Mouse (Mus musculus) adipocyte (in vitro differentiated cells): ENCODE results near the gene Szt2.

ENCODE experiments used
- DNase-seq: peaks from one replicate; pipeline ENCODE4 v3.0.0-alpha.2; 2016; ENCODE audit warnings: low spot score

The Szt2 gene

DNA sequence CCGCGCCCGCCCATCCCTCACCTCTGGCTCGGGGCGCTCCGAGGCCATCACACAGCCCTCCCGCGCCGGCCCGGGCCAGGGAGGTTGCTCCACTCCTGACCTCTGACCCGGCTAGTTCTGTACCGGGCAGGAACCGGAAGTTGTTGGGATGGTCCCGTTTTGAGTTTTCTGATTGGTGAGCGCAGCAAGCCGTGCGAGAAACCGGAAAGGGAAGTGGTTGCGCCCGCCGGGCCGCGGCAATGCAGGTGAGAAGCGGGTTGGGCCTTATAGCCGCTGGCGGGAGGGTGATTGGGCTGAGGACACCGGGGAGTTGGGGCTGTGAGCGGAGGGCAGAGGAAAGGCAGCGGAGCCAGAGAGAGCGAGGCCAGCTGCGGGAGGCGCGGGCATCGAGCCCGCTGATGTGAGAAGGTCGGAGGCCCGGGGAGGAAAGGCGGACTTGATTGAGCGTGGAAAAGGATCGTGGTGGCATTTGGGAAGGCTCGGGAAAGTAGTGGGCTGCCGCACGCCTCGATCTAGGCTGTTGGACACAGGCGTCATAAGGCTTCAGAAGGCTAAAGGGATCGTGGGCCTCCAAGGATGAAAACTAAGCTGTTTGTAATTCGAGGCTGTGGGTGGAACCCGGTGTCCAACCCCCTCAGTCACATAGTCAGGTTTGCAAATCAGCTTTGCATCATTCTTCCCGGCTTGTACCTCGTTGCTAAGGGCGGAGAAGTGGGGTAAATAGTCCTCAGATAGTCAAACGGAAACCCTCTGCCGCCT is at the start of gene Szt2, which contains the start of gene Med8:
Gene Szt2, minus strand, starts transcription at position 132 of the 759 bp plus-strand sequence.
Gene Med8, plus strand, starts transcription at position 196 of the 759 bp plus-strand sequence.
- peak; percentile 95 for DNase-seq

DNA sequence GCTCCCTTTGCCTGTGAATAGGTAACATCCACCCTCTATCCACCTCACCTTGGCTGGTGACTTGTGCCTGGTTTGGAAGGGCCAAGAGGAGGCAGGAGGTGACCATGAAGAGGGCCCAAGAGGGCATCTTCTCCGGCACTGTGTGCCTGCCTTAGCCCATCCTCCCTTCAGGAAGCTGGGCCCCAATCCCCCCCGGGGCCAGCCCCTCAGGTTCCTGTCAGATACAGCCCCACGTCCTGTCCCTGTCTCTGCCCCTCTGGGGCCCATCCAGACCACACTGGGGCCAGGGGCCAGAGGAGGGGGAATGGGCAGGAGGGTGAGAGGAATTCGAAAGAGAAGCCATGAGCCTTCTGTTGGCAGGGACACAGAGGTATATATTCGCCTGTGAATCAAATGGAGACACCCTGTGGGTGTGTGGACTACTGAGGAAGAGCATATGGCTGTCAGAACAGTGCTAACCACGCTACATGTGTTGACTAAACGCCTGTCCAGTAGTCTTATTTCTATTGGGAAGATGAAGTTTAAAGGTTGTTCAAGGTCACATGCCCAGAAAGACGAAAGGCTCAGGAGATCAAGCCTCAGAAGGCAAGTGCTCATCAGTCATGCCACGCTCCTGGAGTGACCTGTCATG is 48.4 kb upstream of the Szt2 start, which contains the start of gene Mpl:
Gene Mpl, minus strand, starts transcription at position 169 of the 631 bp plus-strand sequence.
- no peak for DNase-seq

DNA sequence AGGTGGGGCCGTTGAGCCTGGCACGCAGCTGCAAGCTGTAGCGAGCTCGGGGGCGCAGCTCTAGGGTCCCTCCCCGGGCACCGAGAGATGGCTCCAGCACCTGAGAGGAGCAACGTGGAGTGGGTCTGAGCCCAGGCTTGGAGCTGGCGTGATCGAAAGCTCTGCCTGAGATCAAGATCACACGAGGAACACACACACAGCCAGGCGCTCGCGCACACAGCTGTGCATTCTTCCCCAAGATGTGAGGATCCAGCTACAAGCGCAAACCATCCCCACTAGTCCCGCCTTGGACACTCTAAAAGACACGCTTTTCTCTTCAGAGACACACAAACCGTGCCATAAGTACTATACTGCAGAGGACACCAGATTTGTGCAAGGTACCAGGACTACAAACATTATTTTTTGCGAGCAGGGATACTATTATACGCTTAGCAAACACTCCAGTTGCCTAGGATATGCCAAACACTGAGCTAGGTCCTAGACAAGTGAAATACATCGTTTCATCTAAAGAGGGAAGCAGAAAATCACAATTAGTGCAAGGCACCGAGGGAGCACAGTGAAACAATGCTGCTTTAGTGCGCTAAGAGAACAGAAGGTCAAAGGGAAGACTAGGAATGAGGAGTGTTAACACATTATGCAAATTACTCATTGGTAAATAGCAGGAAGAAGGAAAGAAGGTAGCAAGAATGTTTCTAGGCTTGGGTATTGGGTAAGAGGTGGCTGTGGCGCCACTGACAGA is 37.5 kb upstream of the Szt2 start:
- DNase-seq, result peak; percentile 31

DNA sequence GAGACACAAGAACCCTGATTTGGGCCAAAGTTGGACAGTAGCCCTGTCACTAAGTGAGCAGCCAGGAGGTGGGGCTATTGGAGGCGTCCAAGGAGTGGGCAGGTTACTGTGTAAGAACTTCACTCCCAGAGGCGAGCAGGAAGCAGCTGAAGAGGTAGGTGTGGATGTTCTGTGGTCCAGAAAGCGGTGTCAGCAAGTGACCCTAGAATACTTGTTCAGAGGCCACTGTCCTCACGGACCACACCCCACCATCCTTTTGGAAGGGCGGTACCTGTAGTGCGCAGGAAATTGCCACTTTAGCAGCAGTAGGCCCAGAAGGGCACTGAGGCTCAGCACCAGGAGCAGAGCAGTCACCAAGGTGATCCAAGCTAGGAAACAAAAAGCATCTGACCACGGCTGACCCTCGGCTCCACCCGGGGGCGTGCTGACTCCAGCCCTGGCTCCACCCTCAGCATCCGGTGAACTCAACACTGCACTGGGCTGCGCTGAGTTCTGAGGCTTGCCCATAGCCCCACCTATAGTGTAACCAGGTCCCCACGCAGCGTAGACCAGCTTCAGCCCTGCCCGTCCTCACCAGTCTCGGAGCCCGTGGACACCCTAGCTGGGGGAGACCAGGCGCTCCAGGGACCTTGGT is 36.8 kb upstream of the Szt2 start:
- no peak for DNase-seq

DNA sequence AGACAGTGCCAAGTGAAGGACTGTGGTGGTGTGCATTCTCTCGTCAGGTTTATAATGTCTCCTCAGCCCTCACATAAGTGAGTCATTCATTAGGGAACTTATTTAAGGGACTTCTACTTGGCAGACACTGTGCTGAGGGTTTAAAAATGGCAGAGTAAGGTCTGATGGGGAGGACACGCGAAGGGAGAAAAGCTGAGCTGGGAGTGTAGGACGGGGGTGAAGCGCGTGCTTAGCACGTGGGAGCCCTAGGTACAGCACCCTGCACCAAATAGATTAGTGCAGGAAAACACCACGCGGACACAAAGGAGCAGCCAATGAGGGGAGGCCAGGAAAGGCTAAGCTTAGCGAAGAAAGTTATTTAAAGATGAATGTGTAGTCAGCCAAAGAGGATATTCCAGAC is 36.0 kb upstream of the Szt2 start:
- no peak for DNase-seq

DNA sequence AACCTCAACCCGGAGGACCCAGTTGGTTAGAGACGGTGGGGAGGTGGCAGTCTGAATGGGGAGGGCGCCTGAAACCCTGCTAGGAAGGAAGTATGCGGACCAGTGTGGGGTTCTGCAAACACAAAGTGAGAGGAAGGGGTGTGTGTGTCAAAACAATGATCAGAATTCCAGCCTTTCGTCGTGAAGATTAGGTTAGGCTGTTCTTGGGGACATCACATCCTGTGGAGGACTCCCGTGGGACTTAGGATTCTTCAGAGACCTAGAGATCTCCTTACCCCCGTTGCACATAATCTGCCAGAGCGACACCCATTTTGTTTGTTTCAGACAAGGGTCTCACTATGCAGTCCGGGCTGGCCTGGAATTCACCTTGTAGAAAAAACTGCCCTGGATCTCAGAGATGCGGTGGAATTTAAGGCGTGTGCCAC is 28.8 kb upstream of the Szt2 start:
- no peak for DNase-seq

DNA sequence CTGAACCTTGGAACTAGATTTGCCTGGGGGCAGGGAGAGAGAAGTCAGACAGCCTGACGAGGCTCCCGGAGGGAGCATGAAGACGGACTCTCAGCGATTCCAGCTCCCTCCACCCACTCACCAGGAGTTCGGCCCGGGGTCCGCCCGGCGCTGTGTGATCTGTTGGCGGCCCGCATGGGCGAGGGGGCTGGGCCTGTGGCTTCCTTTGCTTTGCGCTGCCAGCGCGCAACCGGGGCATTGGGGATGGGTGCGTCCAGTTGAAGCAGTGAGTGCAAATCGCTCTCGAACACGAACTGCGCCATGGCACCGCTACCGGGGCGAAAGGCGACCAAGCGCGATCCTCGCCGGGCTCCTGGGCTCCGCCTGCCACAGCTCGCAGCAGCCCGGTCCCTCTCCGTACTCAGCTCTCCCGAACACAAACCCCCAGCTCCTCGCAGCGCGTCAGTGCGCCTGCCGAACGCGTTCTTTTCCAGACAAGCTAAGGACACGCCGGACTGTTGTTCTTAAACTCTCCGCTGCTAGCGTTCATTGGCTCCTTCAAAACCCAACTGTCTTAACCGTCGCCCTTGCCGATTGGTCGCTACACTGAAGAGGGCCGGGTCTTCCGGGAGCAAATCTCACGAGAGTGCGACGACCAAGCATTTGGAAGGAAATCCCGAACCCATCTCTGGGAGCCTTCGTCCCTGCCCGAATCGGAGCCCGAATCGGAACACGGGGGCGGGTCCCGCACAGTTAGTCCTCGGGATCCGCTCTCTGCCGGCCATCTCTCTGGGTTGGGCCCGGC is 27.9 kb upstream of the Szt2 start, which contains the start of gene Cdc20:
Gene Cdc20, minus strand, starts transcription at position 533 of the 784 bp plus-strand sequence.
- DNase-seq, result peak; percentile 96

DNA sequence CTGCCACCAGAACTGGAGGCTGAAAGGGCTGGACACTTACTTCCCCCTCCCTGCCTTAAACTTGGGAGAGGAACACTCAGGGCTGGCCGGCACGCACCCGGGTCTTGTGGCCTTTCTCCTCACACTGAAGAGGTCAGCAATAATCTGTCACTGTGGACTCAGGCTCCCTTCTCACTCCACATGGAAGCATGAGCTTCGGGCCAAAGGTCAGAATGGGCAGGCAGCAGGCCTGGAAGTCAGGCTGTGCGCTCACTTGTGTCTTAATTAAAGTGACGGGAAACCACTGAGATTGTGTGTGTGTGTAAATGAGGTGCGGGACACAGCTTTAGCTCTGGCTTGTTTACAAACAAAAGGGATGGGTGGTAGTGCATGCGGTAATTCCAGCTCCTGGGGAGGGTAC is 23.3 kb upstream of the Szt2 start:
- DNase-seq, result no peak

DNA sequence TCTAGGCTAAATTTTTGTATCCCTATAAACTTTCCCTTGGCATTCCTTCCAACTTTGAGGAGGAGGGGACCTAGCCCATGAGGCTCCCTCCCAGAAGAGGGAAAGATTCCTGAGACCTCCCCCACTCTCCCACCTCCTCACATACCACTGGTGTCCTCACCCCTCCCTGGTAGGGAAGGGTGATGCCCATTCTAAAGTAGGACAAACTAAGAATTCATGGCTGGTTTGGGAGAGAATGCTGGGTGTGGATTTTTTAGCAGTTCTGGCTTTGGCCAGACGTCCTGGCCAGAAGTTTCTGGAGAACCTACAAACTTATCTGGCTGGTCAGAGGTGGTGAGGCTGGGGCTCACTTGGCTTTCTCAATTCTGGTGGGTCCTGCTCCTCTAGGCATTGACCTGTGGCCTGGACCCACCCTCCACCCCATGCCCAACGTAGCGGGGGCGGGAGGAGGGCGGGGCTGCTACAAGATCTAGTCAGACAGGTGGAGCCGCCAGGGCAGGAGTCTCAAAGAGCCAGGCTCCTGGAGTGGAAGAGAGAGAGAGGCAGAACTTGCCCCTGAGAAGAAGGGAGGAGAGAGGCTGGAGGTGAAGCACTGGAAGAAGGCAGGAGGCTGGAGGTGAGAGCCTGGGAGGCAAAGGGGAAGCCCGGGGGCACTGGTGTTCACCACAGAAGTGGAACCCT is 20.3 kb upstream of the Szt2 start:
- DNase-seq, result no peak

DNA sequence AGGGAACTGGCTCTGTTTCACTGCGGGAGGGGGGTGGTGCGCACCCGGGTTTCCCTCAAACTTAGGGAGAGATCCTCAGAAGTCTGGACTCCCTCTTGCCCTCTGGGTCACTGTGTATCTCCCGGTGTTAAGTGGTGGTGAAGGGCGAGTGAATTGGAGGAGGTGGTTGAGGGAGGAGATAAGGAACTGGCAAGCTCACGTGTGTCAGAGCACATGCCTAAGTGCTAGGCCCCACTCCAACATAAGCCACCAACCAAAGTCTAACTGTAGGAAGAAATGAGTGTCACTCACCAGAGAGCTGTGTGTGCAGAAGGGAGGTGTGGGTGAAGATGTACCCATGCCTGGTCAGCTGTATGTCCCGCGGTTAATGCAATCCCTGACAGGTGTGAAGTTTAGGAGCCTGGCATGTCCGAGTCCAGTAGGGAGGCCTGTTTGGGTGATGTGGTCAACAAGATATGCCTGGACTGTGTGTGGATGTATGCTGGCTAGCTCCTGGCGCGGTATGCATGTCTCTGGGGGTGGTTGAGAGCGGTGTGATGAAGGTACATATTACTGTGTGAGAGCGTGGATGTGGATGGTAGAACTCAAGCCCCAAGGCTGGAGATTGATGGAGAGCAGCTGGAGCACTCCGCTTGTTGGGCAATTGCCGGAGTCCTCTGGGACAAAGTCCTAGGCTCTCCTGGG is 19.6 kb upstream of the Szt2 start:
- DNase-seq, result no peak

DNA sequence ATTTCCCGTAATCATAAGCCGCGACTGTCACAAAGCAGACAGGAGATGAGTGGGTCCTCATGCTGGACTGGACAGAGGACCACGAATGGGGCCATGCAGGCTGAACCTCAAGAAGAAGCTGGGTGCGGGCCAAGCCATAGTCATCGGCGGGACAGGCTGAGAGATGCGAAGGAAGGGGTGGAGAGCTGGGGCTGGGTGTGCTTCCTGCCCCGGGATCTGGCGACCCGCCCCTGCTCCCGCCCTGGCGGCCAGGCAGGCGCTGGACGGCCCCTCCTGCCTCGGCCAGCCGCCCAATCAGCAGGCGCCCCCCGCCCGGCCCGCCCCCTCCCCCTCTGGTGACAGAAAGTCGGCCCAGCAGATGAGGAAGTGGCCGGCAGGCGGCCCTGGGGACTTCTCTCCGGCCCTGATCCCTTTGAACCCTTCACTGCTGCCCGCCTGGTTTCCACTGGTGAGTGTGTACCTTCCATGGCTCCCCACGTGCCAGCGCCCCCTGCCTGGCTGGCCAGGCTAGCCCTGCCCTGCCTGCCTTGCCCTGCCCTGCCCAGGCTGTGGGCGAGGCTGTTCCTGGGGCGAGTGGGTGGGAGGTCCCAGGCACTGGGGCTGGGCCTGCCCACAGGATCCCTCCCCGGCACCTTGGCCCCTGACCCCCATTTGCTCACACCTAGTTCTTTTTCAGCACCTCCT is 18.8 kb upstream of the Szt2 start, which contains the start of gene Elovl1:
Gene Elovl1, plus strand, starts transcription at position 326 of the 684 bp plus-strand sequence.
- peak; percentile 89 for DNase-seq

DNA sequence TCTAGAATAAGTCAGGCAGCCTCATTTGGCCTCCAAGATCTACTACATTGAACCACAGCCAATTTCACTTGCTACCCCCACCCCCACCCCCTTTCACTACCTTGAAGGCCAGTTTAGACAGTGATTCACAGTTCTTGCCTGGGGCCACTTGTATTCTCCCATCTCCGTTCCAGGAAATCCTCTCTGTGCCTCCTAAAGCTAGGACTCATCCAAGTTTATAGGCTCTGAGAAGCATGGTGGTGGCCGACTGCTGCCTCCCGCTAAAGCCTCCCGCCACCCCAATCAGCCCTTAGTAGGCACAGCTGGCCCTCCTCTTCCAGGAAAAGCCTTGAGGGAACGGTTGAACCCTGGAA is 18.3 kb upstream of the Szt2 start:
- DNase-seq, result no peak

DNA sequence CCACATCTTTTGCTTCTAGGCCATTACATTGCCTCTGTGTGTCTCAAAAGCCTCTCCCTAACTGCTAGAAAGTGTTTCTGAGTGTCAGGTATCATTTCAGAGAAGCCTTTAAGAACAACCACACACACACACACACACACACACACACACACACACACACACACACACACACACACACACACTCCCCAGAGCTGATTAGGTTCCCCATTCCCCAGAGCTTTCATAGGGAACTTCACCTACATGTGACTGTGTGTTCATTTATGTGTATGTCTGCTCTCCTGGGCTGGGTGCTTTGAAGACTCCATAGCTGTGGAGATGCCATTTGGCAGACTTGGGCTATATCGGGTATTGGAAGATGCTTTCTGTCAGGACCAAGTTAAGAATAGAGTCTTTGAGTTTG is 16.3 kb upstream of the Szt2 start:
- DNase-seq, result no peak

DNA sequence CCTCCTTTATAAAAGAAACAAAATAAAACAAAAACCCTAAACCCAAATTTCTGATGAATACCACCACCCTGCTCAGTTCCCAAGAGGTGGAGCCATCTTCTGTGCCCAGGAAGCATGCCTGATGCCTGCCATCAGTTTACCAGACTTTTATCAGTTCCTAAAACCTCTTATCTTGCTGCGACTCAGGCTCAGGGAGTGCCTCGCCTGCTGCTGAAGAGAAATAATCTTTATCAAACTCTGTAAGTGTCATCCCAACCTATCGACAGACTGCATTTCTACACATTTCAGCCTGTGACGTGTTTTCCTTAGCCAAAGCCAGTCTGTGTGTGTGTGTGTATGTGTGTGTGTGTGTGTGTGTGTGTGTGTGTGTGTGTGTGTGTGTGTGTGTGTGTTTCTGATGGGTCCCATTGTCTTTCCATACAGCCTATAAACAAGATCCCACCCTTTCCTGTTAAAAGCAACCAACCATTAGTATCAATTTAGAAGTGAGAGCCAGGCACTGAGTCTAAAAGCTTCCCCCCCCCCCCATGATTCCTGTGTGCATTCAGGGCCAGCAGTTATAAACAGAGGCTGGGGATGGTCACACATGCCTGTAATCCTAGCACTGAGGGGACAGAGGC is 15.6 kb upstream of the Szt2 start:
- no peak for DNase-seq

DNA sequence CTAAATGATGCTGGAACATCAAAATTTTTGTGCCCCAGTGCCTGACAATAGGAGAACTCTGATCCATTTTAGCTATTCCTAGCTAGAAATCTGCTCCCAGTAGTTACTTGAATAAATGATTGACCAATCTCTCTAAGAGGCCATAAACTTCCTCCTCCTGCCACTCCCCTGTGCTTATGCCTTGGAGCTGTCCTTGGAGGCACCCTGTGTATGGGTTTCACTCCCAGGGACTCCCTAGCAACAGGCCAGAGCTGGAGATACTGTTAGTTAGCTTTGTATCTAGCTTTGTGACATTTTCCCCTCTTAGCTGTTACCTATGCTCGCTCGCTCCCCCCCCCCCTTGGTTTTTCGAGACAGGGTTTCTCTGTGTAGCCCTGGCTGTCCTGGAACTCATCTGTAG is 12.3 kb upstream of the Szt2 start:
- DNase-seq, result no peak

DNA sequence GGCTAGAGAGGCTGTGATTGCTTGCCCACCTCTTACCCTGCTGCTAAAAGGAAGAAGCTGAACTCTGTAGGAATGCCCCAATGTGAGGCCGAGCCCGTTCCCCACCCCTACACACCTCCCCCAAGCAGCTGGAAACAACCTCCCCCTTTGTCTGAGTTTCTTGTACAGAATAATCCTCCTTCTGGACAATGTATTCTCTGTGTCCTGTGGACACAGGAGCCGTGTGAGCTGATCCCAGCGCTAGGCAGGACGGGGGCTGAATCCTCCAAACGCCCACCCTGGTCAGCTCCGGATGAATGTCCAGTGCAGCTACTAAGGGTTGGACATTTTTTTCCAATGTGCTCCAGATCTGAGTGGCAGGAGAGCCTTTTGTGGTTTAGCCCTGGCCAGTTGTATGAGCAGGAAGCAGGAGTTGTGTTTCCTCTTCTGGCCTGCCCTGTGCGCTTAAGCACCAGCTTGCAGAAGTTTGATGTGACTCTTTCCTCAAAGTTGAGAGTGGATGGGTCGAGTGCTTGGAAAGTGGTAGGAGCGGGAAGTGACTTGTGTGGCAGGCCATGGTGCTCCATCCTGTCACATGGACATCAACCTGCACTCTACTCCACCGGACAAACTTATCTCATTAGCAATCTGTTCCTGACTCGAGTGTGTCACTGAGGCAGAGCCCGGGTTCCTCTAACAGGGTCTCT is 8.2 kb upstream of the Szt2 start:
- DNase-seq, result no peak

DNA sequence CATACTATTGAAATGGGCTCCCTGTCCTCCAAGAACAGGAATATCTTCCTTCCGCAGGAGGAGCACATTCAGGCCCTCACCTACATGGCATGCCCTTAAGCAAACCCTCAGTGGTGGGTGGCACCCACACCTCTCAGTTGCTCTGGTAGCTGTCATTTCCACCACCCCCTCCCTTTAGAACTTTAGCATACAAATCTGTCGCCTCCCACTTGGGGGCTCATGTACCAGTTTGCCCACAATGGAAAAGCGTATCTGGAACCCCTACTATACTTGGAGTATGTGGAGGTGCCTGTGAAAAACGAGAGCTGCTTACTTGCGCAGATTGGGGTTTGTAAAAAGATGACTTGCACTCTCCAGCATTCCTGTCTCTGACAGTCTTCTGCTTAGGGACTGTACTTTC is 7.3 kb upstream of the Szt2 start:
- no peak for DNase-seq

DNA sequence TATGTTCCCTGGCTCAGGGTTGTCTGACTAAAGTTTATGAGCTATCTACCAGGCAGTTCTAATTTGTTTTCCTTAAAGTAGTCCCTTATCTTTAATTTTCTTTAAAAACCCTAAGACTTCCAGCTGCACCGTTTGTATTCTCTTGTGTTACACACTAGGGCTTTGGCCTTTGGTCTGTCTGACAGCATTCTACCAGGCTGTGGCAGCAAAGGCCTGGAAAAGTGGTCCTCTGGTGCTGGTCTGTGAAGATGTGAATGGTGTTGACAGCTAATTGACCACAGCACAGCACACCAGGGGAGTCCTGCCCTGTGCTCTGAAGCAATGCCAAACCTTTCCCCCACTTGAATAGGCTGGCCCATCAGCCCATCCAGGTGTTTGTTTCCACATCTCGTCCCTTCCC is 6.7 kb upstream of the Szt2 start:
- DNase-seq, result peak; percentile 65

DNA sequence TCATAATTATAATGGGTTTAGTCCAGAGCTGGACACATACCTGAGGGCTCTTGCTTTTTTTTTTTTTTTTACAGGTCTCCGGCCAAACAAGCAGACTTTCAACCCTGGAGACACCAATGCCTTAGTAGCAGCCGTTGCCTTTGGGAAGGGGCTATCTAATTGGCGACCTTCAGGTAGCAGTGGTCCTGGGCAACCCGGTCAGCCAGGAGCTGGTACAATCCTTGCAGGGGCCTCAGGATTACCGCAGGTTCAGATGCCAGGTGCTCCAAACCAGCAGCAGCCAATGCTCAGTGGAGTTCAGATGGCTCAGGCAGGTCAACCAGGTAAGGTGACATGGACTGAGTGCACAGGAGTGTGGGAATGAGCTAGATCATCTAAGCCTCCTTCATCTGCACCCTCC is 4.5 kb upstream of the Szt2 start:
- no peak for DNase-seq
